Mouse (Mus musculus) skeletal muscle tissue, adult 2 months (tissue): ENCODE data around the gene Ift81.

ENCODE experiments used
- DNase-seq: peaks from one replicate; pipeline ENCODE4 v3.0.0-alpha.2; 2012; ENCODE audit warnings: low read depth, low spot score

Gene Ift81

GRCm38 (mm10) chr5:122625565-122626252, 11.4 kb upstream of the Ift81 start:
- DNase-seq: no peak

GRCm38 (mm10) chr5:122624952-122625479, 10.7 kb upstream of the Ift81 start:
- no peak for DNase-seq

- DNase-seq: no peak
Measured at GRCm38 (mm10) chr5:122623861-122624260, 9.5 kb upstream of the Ift81 start.

GRCm38 (mm10) chr5:122622526-122622925, 8.2 kb upstream of the Ift81 start:
- peak; percentile 44 for DNase-seq

- peak; percentile 85 for DNase-seq
Measured at GRCm38 (mm10) chr5:122621376-122621886, 7.1 kb upstream of the Ift81 start.

- no peak for DNase-seq
Measured at GRCm38 (mm10) chr5:122619686-122620296, 5.5 kb upstream of the Ift81 start.

- DNase-seq: no peak
Measured at GRCm38 (mm10) chr5:122617718-122618117, 3.4 kb upstream of the Ift81 start.

- no peak for DNase-seq
Measured at GRCm38 (mm10) chr5:122611651-122612050, 2.7 kb downstream of the Ift81 start.

GRCm38 (mm10) chr5:122604894-122605293, 9.4 kb downstream of the Ift81 start:
- DNase-seq: no peak

- DNase-seq: peak; percentile 25
Measured at GRCm38 (mm10) chr5:122602233-122602632, 12.1 kb downstream of the Ift81 start.

- DNase-seq: no peak
Measured at GRCm38 (mm10) chr5:122595470-122595869, 18.8 kb downstream of the Ift81 start.

- no peak for DNase-seq
Measured at GRCm38 (mm10) chr5:122589891-122590290, 24.4 kb downstream of the Ift81 start.

- DNase-seq: peak; percentile 7
Measured at GRCm38 (mm10) chr5:122585546-122585945, 28.8 kb downstream of the Ift81 start.

- no peak for DNase-seq
Measured at GRCm38 (mm10) chr5:122584093-122584492, 30.2 kb downstream of the Ift81 start.

GRCm38 (mm10) chr5:122576683-122577329, 37.5 kb downstream of the Ift81 start:
- no peak for DNase-seq

- DNase-seq: no peak
Measured at GRCm38 (mm10) chr5:122572001-122572400, 42.3 kb downstream of the Ift81 start.

- DNase-seq: no peak
Measured at GRCm38 (mm10) chr5:122566626-122567025, 47.7 kb downstream of the Ift81 start.

GRCm38 (mm10) chr5:122560654-122561053, 53.7 kb downstream of the Ift81 start:
- no peak for DNase-seq

GRCm38 (mm10) chr5:122558127-122558526, 56.2 kb downstream of the Ift81 start:
- DNase-seq: no peak

GRCm38 (mm10) chr5:122555107-122555506, 59.2 kb downstream of the Ift81 start:
- DNase-seq: no peak

- no peak for DNase-seq
Measured at GRCm38 (mm10) chr5:122552638-122553037, 61.7 kb downstream of the Ift81 start.

- DNase-seq: no peak
Measured at GRCm38 (mm10) chr5:122550460-122550859, 63.9 kb downstream of the Ift81 start.
